ENCODE assay signal across 10 mouse cellular contexts in genomic region chr2:117043831-117044230, GRCm38 (mm10).
"Had no signal": no experiment of that assay in that cellular context is flagged by ENCODE, and none has a peak within 500 bp of the region (broad histone marks: within the 10 kb centered on the region; RNA-seq: fewer than 3 reads in every experiment).

No protein-coding gene starts in this region.

- H3K27me3 ChIP-seq: intestine, embryonic 15.5 days; limb, embryonic 13.5 days had no signal

- H3K4me3 ChIP-seq: intestine, embryonic 15.5 days; limb, embryonic 13.5 days; midbrain, embryonic 13.5 days had no signal

- DNase-seq: kidney, adult 9 months; layer of hippocampus, postnatal 36 days; lung, adult 18-20 months; right cerebral cortex, postnatal 25 days; thymus, postnatal 4 days had no signal

- H3K9ac ChIP-seq: intestine, embryonic 15.5 days; limb, embryonic 13.5 days; liver, embryonic 14.5 days; midbrain, embryonic 13.5 days had no signal

- H3K4me2 ChIP-seq: intestine, embryonic 15.5 days; limb, embryonic 13.5 days; midbrain, embryonic 13.5 days had no signal

- ATAC-seq: intestine, embryonic 15.5 days; midbrain, embryonic 13.5 days had no signal

- H3K27ac ChIP-seq: intestine, embryonic 15.5 days; limb, embryonic 13.5 days; liver, embryonic 14.5 days; midbrain, embryonic 13.5 days; stomach, postnatal 0 days had no signal

- H3K36me3 ChIP-seq: intestine, embryonic 15.5 days; limb, embryonic 13.5 days; midbrain, embryonic 13.5 days had no signal

- H3K9me3 ChIP-seq: intestine, embryonic 15.5 days; limb, embryonic 13.5 days; midbrain, embryonic 13.5 days had no signal

- H3K4me1 ChIP-seq: intestine, embryonic 15.5 days had no signal
